Mouse (Mus musculus): Measurements from ENCODE around the gene Pkp4.

- TF ChIP-seq POLR2A (IDR thresholded peaks at IDR 0.05; ENCODE audit: extremely low read depth, insufficient read depth, low read length) (no peak), CTCF (IDR thresholded peaks at IDR 0.05; ENCODE audit: extremely low read depth, insufficient read depth, low read length) (no peak)
These were observed 177.9 kb downstream of the Pkp4 start for GRCm38 (mm10) chr2:59338501-59338900.

All from cortical plate, adult 2 months (tissue).